Mouse (Mus musculus) intestine, embryonic 15.5 days (tissue): ENCODE data around the gene Gm10306. TPM values are rescaled to one million over a fixed set of nuclear protein-coding genes. Genes with fewer than 3 reads are reported as not detected.

Experiments used
- ATAC-seq: fragments of 200-750 bp; cut with Nextera tagmentation; 2 replicates; pipeline ENCODE4 v1.8.0; 2017; ENCODE audit warnings: moderate TSS enrichment, moderate library complexity
- H3K27ac ChIP-seq: fragments of 300-500 bp; sonication (generic); 2 replicates; pipeline ENCODE4 v1.5.1; 2015; ENCODE audit warnings: mild to moderate bottlenecking, inconsistent platforms
- H3K27me3 ChIP-seq: fragments of 300-500 bp; sonication (generic); replicated peaks from 2 replicates; pipeline ENCODE4 v1.6.1; 2015; ENCODE audit warnings: inconsistent platforms
- H3K36me3 ChIP-seq: fragments of 300-500 bp; sonication (generic); 2 replicates; pipeline ENCODE4 v1.6.1; 2015; ENCODE audit warnings: inconsistent platforms
- H3K4me1 ChIP-seq: fragments of 300-500 bp; sonication (generic); replicated peaks from 2 replicates; pipeline ENCODE4 v1.6.1; 2015; ENCODE audit warnings: inconsistent platforms
- H3K4me2 ChIP-seq: fragments of 300-500 bp; sonication (generic); replicated peaks from 2 replicates; pipeline ENCODE4 v1.6.1; 2015; ENCODE audit warnings: mild to moderate bottlenecking, inconsistent platforms
- H3K4me3 ChIP-seq: fragments of 300-500 bp; sonication (generic); replicated peaks from 2 replicates; pipeline ENCODE4 v1.5.1; 2015; ENCODE audit warnings: inconsistent platforms
- H3K9ac ChIP-seq: fragments of 300-500 bp; sonication (generic); 2 replicates; pipeline ENCODE4 v1.6.1; 2015; ENCODE audit warnings: inconsistent platforms
- H3K9me3 ChIP-seq: fragments of 300-500 bp; sonication (generic); 2 replicates; pipeline ENCODE4 v1.6.1; 2016; ENCODE audit warnings: inconsistent platforms
- WGBS: fragments of 180-500 bp; shearing (Covaris S2); methylation state at CpG from one replicate; pipeline ENCODE4 v1.1.7; 2015; 5-methylcytosine and 5-hydroxymethylcytosine counted together
- polyA plus RNA-seq: library from polyadenylated mRNA; unstranded; fragments of >200 nt; fragmentation: Nextera tagmentation; extraction: Ambion mirVana; gene quantifications from 2 replicates; pipeline ENCODE4 v1.2.1, GENCODE M21; 2015

The Gm10306 gene
- polyA plus RNA-seq, 1 experiment from 2014 or later, result 0.72 TPM

DNA sequence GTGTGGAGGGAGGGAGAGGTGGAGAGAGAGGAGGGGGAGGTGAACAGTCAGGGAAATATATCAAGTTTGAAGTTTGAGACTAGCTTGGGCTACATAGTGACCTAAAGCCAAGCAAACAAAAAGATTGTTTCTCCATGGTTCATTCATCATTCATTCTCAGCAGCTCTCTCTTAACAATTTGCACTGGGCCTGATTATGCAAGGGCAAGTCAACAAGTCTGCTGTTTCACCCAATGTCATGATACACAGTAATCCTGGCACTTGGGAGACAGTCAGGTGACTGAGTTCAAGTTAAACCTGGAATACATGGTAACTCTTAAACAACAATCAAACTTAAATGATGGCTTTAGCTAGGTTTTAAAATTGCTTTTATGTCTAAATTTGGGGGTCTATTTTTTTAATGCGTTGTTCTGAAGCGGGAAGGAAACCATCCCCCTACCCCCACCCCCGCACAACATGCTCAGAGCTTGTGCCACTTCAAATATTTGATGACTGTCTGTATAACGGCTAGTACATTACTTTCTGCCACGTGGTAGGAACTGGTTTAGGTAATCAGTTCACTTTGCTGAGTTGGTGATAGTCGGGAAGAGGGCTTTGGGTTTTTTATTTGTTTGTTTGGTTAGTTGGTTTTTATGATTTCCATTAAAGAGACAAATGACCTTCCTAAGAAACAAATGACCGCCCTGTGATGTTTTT is 5.8 kb downstream of the Gm10306 start:
- no peak overlapping the region for H3K9ac ChIP-seq
- no peak overlapping the region for H3K4me3 ChIP-seq
- no peaks in the 10 kb centered on the region for H3K4me1 ChIP-seq
- no peak overlapping the region for H3K27ac ChIP-seq
- no peaks in the 10 kb centered on the region for H3K9me3 ChIP-seq
- no peak for ATAC-seq
- H3K27me3 ChIP-seq, result no peaks in the 10 kb centered on the region
- 65% methylated on average over 7 of the region's 7 CpGs for WGBS
- no peak overlapping the region for H3K4me2 ChIP-seq
- no peaks in the 10 kb centered on the region for H3K36me3 ChIP-seq

DNA sequence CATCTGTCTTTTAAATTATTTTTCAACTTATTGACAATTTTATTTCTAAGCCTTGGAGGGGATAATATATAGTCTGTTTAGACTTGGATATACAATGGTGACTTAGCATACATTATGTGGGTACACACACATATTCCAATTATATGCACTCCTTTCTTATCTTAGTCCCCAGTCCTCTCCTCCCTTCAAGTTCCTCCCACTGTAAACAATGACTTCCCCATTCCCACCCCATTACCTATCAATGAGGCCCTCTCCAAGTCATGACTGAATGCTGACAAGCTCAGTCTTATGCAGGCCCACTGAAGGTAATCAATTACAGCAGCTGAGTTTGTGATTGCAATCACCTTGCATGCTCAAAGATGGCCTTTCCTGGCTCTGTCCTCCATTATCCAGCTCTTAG is 8.0 kb downstream of the Gm10306 start:
- H3K27me3 ChIP-seq, result no peaks in the 10 kb centered on the region
- no peaks in the 10 kb centered on the region for H3K4me1 ChIP-seq
- H3K27ac ChIP-seq, result no peak overlapping the region
- no peak overlapping the region for H3K9ac ChIP-seq
- H3K4me3 ChIP-seq, result no peak overlapping the region
- no peaks in the 10 kb centered on the region for H3K36me3 ChIP-seq
- H3K4me2 ChIP-seq, result no peak overlapping the region
- no peak for ATAC-seq
- H3K9me3 ChIP-seq, result no peaks in the 10 kb centered on the region

DNA sequence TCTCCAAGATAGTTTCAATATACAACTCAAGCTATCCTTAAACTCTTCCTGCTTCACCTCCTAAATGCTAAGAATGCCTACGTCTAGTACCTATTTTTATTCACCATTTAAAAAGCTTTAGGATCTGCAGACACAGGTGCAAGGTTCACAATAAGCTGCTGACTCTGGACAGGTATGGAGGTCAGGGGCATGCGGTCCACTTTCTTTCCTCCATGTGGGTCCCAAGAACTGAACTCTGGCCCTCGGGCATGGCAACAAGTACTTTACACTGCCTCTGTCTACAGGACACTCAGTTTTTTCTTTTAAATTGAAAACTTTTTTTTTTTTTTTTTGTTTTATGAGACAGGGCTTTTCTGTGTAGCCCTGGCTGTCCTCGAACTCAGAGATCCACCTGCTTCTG is 16.3 kb downstream of the Gm10306 start:
- Histone ChIP-seq H3K4me2 (no peak overlapping the region), H3K36me3 (no peaks in the 10 kb centered on the region), H3K4me1 (no peaks in the 10 kb centered on the region), H3K27me3 (no peaks in the 10 kb centered on the region), H3K9ac (no peak overlapping the region), H3K27ac (no peak overlapping the region), H3K9me3 (no peaks in the 10 kb centered on the region), H3K4me3 (no peak overlapping the region)
- no peak for ATAC-seq
- whole genome bisulfite sequencing, result 95% methylated on average over 4 of the region's 4 CpGs

DNA sequence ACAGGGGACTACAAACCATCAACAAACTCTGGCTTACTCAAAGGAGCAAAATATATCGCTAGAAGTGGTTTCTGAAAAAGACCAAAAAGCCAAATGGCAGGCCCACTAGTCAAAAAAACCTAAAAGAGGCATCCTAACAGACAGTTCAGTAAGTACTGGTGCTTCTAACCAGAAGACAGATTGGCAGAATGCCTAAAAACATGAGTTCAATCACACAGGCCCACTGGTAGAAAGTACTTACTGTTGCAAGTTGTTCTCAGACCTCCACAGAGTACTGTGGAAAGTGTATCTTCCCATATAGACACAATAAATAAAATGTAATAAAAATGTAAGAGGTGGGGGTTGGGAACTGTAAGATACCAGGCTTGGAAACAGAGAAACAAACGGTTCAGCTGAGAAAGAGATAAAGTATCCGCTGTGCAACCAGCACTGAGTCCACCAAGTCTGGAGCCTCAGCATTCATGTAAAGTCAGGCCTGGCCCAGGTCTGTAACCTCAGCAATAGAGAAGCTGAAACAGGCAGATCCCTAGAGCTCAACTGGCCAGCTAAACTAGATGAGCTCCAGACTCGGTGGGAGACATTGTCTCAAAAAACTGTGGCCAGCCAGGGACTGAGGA is 35.5 kb downstream of the Gm10306 start:
- no peak overlapping the region for H3K4me2 ChIP-seq
- 59% methylated on average over 4 of the region's 4 CpGs for WGBS
- H3K27me3 ChIP-seq, result no peaks in the 10 kb centered on the region
- H3K4me1 ChIP-seq, result no peaks in the 10 kb centered on the region
- no peak for ATAC-seq
- no peaks in the 10 kb centered on the region for H3K36me3 ChIP-seq
- no peak overlapping the region for H3K9ac ChIP-seq
- no peak overlapping the region for H3K4me3 ChIP-seq
- no peak overlapping the region for H3K27ac ChIP-seq
- H3K9me3 ChIP-seq, result no peaks in the 10 kb centered on the region

DNA sequence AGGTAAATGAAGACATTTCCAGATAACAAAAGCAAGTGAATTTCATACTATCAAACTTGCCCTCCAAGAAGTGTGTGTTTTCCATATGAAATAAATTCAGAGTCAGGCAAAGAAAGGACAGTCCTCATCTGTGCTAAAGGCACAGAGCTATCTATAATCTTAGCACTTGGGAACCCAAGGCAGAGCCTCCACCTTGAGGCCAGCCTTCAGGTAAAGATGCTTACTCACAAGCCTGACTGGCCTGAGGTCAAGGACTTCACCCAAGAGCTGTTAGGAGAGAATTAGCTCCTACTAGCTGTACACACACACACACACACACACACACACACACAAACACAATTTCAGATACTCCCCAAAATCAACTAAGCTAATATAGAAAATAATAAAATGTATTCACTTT is 36.4 kb downstream of the Gm10306 start:
- Histone ChIP-seq H3K4me1 (no peaks in the 10 kb centered on the region), H3K9ac (no peak overlapping the region), H3K4me2 (no peak overlapping the region), H3K36me3 (no peaks in the 10 kb centered on the region), H3K4me3 (no peak overlapping the region), H3K27me3 (no peaks in the 10 kb centered on the region), H3K9me3 (no peaks in the 10 kb centered on the region), H3K27ac (no peak overlapping the region)
- no peak for ATAC-seq

DNA sequence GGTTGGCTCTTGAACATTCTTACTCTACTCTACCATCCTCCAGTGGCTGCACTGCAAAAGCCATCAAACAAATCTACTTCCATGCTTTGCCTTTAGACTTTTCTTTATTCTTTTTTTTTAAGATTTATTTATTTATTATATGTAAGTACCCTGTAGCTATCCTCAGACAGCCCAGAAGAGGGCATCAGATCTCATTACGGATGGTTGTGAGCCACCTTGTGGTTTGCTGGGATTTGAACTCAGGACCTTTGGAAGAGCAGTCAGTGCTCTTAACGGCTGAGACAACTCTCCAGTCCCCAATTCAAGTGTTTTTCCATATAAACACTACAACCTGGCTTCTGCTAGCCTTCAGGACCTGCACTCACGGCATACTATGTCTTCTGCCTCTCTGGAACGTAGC is 45.0 kb downstream of the Gm10306 start:
- no peaks in the 10 kb centered on the region for H3K27me3 ChIP-seq
- H3K9ac ChIP-seq, result no peak overlapping the region
- H3K4me1 ChIP-seq, result peaks cover 3% of the 10 kb centered on the region; the same call in 1 of the 2 replicates
- H3K9me3 ChIP-seq, result no peaks in the 10 kb centered on the region
- no peak for ATAC-seq
- 81% methylated on average over 4 of the region's 4 CpGs for WGBS
- H3K27ac ChIP-seq, result no peak overlapping the region
- peak overlapping the region; percentile 59; the same call in 1 of the 2 replicates for H3K4me2 ChIP-seq
- H3K4me3 ChIP-seq, result no peak overlapping the region
- H3K36me3 ChIP-seq, result no peaks in the 10 kb centered on the region

DNA sequence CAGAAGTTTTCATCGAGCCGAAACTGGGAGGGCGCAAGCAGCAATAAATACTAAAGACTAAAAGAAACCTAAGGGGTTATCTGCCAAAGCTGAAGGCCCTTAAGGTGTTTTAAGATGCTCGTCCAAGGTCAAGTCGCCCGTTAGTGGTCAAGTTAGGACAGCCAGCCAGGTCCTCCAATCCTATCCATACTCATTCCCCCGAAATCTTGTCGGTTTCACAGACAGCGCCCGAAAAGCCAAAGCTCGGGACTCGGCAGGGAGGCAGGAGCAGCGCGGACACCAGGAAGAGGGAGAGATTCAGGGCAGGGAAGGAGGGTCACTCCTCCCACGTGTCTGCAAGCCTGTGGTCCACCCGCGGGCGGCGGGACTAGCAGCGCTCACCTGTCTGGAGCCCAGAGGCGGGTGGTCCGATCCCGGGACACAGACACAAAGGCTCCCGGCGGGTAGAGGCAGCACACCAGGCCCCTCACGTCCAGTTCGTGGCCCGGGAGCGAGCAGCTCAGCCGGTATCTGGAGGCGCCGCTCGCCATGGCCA is 46.2 kb downstream of the Gm10306 start:
- Histone ChIP-seq H3K36me3 (no peaks in the 10 kb centered on the region), H3K4me2 (peak overlapping the region; percentile 59), H3K4me3 (peak overlapping the region; percentile 84), H3K4me1 (peaks cover 3% of the 10 kb centered on the region; the same call in 1 of the 2 replicates), H3K27ac (peak overlapping the region; percentile 85), H3K9ac (peak overlapping the region; percentile 94), H3K9me3 (no peaks in the 10 kb centered on the region), H3K27me3 (no peaks in the 10 kb centered on the region)
- ATAC-seq, result peak; percentile 78; the same call in 1 of the 2 replicates
- under 1% methylated on average over 33 of the region's 33 CpGs for WGBS

DNA sequence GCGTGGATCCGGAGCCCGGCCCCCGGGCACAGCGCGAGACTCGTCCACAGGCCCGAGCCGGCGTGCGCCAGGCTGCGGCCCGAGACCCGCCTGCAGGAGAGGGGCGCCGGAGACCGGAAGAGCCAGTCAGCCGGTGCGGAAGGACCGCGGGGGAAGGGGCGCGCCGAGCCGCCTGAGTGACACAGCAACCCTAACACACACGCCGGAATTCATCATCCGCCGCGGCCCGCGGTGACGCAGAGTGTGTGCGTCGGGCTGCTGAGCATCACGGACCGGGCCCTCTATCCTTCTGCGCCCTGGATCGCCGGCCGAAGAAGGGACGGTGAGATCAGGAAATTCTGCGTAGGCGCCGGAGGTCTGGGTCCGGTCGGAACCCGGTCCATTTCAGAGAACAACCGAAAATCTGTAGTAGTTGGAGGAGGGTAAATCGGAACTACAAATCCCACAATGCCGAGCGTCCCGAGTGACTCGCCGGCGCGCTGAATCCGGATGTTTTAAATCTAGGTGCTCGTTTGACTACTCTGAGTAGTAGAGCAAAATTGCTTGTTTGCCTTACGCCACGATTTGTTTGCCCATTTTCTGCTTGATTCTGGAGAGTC is 46.8 kb downstream of the Gm10306 start, which contains the start of gene Plaa:
Gene Plaa (minus strand): TSS at position 214 of the 599 bp plus-strand sequence.
- Histone ChIP-seq H3K9ac (peak within 1 kb of the TSS; percentile 94), H3K9me3 (no peaks in the 10 kb centered on the region), H3K36me3 (no peaks in the 10 kb centered on the region), H3K4me1 (peaks cover 3% of the 10 kb centered on the region; the same call in 1 of the 2 replicates), H3K4me3 (peak within 1 kb of the TSS; percentile 84), H3K4me2 (peak within 1 kb of the TSS; percentile 71), H3K27me3 (no peaks in the 10 kb centered on the region), H3K27ac (peak within 1 kb of the TSS; percentile 86)
- ATAC-seq, result peak; percentile 100
- under 1% methylated on average over 61 of the region's 61 CpGs for WGBS

DNA sequence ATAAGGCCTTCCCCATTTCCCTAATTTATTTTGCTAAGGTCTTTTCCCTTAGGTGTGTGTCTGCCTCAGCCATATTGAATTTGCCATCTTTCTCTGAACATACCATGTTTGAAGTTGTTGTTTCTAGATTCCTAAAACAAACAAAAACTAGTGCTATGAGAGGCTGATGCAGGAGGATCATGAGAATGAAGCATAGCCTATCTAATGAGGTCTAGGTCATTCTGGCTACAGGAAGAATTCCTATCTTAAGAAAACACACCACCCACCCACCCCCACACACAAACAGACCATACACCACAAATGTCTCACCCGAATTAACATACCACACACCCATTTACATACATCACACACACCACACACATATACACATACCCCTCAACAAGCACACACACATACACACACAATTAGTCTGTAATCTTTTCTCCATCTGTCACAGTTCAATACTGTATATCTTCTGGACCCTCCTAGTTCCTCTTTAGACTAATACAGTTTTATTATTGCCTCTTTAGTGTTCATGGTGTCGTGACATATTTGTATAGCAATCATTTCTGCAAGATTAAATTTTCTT is 48.2 kb downstream of the Gm10306 start:
- Histone ChIP-seq H3K4me2 (no peak overlapping the region), H3K4me3 (no peak overlapping the region), H3K9ac (no peak overlapping the region), H3K36me3 (no peaks in the 10 kb centered on the region), H3K4me1 (peaks cover 3% of the 10 kb centered on the region; the same call in 1 of the 2 replicates), H3K27me3 (no peaks in the 10 kb centered on the region), H3K9me3 (no peaks in the 10 kb centered on the region), H3K27ac (no peak overlapping the region)
- ATAC-seq, result no peak
- WGBS, result 94% methylated on average over 2 of the region's 2 CpGs

DNA sequence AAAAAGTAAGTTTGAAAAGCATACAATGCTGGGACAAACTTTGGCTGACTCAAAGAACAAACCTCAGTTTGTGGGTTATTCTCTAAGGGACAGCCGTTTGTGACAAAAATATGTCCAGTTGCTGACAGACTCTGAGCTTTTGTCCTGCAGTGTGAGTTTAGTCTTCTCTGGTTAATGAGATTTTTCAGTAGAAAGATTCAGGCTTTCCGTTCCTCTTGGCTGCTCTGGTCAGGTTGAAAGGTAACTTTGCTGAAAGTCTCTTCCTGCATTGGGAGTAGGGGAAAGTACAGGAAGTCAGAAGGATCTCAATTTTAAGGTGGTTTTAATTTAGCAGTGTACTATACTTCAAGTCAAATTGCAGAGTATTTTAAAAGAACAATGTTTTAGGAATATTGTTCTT is 49.2 kb downstream of the Gm10306 start:
- H3K9ac ChIP-seq, result no peak overlapping the region
- no peak overlapping the region for H3K27ac ChIP-seq
- no peak overlapping the region for H3K4me3 ChIP-seq
- H3K27me3 ChIP-seq, result no peaks in the 10 kb centered on the region
- no peak overlapping the region for H3K4me2 ChIP-seq
- ATAC-seq, result no peak
- no peaks in the 10 kb centered on the region for H3K9me3 ChIP-seq
- H3K4me1 ChIP-seq, result peaks cover 3% of the 10 kb centered on the region; the same call in 1 of the 2 replicates
- H3K36me3 ChIP-seq, result no peaks in the 10 kb centered on the region
- 91% methylated on average over 2 of the region's 2 CpGs for WGBS
